Comparison of ENCODE assay signal across 8 mouse cellular contexts in genomic region chr17:3253508-3254176, GRCm38 (mm10).
DNase-seq lines count a peak whose midpoint lies in the region; ATAC-seq and TF ChIP-seq lines count a peak whose summit lies in the region.

No protein-coding gene starts in this region.

- H3K9me3 ChIP-seq in forebrain, embryonic 15.5 days, result no peaks in the 10 kb centered on the region
- H3K9me3 ChIP-seq in forebrain, embryonic 11.5 days (ENCODE audit: control insufficient read depth, low read length), result no peaks in the 10 kb centered on the region
- H3K9me3 ChIP-seq in kidney, postnatal 0 days (replicated peaks; ENCODE audit: low read length), result no peaks in the 10 kb centered on the region

- H3K4me2 ChIP-seq in forebrain, embryonic 15.5 days (replicated peaks), result no peak overlapping the region
- H3K4me2 ChIP-seq in forebrain, embryonic 11.5 days (ENCODE audit: low read depth, low read length, severe bottlenecking), result no peak overlapping the region
- no peak overlapping the region for H3K4me2 ChIP-seq in kidney, postnatal 0 days (ENCODE audit: low read length)

- 60% methylated on average over 10 of the region's 10 CpGs for WGBS in forebrain, embryonic 15.5 days
- 92% methylated on average over 10 of the region's 10 CpGs for WGBS in forebrain, embryonic 11.5 days
- WGBS in kidney, postnatal 0 days, result 87% methylated on average over 10 of the region's 10 CpGs

- no peaks in the 10 kb centered on the region for H3K27me3 ChIP-seq in forebrain, embryonic 15.5 days
- H3K27me3 ChIP-seq in forebrain, embryonic 11.5 days (ENCODE audit: control insufficient read depth, insufficient read depth, low read length), result no peaks in the 10 kb centered on the region
- H3K27me3 ChIP-seq in kidney, postnatal 0 days (ENCODE audit: insufficient read depth, low read length), result no peaks in the 10 kb centered on the region

- H3K4me1 ChIP-seq in forebrain, embryonic 15.5 days, result peaks cover 62% of the 10 kb centered on the region
- H3K4me1 ChIP-seq in forebrain, embryonic 11.5 days (replicated peaks; ENCODE audit: control insufficient read depth, insufficient read depth, low read length), result no peaks in the 10 kb centered on the region
- H3K4me1 ChIP-seq in kidney, postnatal 0 days (replicated peaks; ENCODE audit: insufficient read depth, low read length), result no peaks in the 10 kb centered on the region

- DNase-seq in forebrain, embryonic 11.5 days (ENCODE audit: low spot score), result no peak
- peak; percentile 26 for DNase-seq in retina, embryonic 14.5 days (ENCODE audit: low spot score)
- no peak for DNase-seq in retina, postnatal 1 day
- peak; percentile 74 to 87 for DNase-seq in cerebellum, postnatal 14 days
- DNase-seq in kidney, postnatal 0 days (ENCODE audit: low spot score), result no peak
- DNase-seq in lung, postnatal 36 days, result peak; percentile 55

- H3K4me3 ChIP-seq in forebrain, embryonic 15.5 days, result no peak overlapping the region
- H3K4me3 ChIP-seq in forebrain, embryonic 11.5 days (ENCODE audit: low read depth, low read length), result no peak overlapping the region
- no peak overlapping the region for H3K4me3 ChIP-seq in kidney, postnatal 0 days (replicated peaks; ENCODE audit: low read depth, low read length)

- H3K27ac ChIP-seq in forebrain, embryonic 15.5 days (replicated peaks), result peak overlapping the region; percentile 94
- no peak overlapping the region for H3K27ac ChIP-seq in forebrain, embryonic 11.5 days (ENCODE audit: low read depth, low read length)
- H3K27ac ChIP-seq in kidney, postnatal 0 days, result no peak overlapping the region

- H3K36me3 ChIP-seq in forebrain, embryonic 15.5 days, result no peaks in the 10 kb centered on the region
- H3K36me3 ChIP-seq in forebrain, embryonic 11.5 days (ENCODE audit: control insufficient read depth, insufficient read depth, low read length), result no peaks in the 10 kb centered on the region
- 0 out of 2 replicates have a peak, but pooled peaks cover 2% of the 10 kb centered on the region for H3K36me3 ChIP-seq in kidney, postnatal 0 days (ENCODE audit: insufficient read depth, low read length)

- peak; percentile 61 for TF ChIP-seq CTCF in kidney, postnatal 0 days (IDR thresholded peaks at IDR 0.05; ENCODE audit: low read depth)

- ATAC-seq in forebrain, embryonic 15.5 days (replicated peaks), result no peak; the same call in 1 of the 2 replicates
- ATAC-seq in forebrain, embryonic 11.5 days (replicated peaks; ENCODE audit: low FRiP score), result no peak
- no peak for ATAC-seq in kidney, postnatal 0 days (replicated peaks; ENCODE audit: low FRiP score, low read depth)
- ATAC-seq in activated CD4-positive, CD25-positive, alpha-beta regulatory T cell, adult 4 months, result no peak

- H3K9ac ChIP-seq in forebrain, embryonic 15.5 days (replicated peaks), result no peak overlapping the region
- no peak overlapping the region for H3K9ac ChIP-seq in forebrain, embryonic 11.5 days (ENCODE audit: low read length)
- H3K9ac ChIP-seq in kidney, postnatal 0 days (ENCODE audit: low read depth, low read length), result no peak overlapping the region

Comparison
In these comparisons a context has a peak if more than half of its experiments do, and no peak if none do; other contexts are left out.
1. DNase-seq: peak in retina, embryonic 14.5 days (single experiment), cerebellum, postnatal 14 days (2 of 2) and lung, postnatal 36 days (single experiment); none in forebrain, embryonic 11.5 days (single experiment), retina, postnatal 1 day (single experiment) and kidney, postnatal 0 days (single experiment).